Mouse (Mus musculus) right cerebral cortex, postnatal 14 days (tissue): ENCODE measurements around the gene Olfr1465.

Source experiments
- DNase-seq: peaks from one replicate; pipeline ENCODE4 v3.0.0; 2022

The Olfr1465 gene

GRCm38 (mm10) chr19:13315441-13315840 is at the start of gene Olfr1465:
Olfr1465 (minus strand) TSS chr19:13315541.
- DNase-seq = no peak

GRCm38 (mm10) chr19:13361936-13362335 is 46.6 kb upstream of the Olfr1465 start, which contains the start of gene Olfr1467:
Olfr1467 (plus strand) TSS chr19:13362236.
- no peak for DNase-seq

GRCm38 (mm10) chr19:13338562-13338961 is 23.2 kb upstream of the Olfr1465 start, which contains the start of gene Olfr1466:
Olfr1466 (plus strand) TSS chr19:13338862.
- DNase-seq = no peak
